Mouse (Mus musculus): ENCODE results near the gene Igf1. TPM values are rescaled to one million over a fixed set of nuclear protein-coding genes. Genes with fewer than 3 reads are reported as not detected.

The Igf1 gene
- polyA plus RNA-seq, 1 experiment = 13.5 TPM

DNA sequence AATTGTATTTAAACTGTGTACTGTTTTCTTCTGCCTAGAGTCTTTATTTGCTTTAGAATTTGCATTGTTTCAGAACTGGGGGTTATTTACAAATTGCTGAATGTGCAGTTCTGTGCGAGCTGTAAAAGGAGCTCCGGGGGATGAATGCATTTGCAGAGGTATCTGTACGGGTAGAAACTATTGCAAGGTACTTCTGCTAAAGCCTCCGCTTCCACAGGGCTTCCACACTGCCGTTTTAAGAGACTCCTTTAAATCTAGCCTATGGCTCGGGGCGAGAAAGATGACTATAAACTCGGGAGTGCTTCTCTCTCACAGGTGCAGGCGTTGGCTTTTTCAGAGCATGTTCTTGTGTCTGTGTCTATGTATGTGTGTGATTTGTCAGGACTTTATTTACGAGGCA lies 1.4 kb downstream of the Igf1 start:
- H3K4me1 ChIP-seq = peaks cover 30% of the 10 kb centered on the region
- H3K9me3 ChIP-seq = no peaks in the 10 kb centered on the region
- H3K4me3 ChIP-seq (replicated peaks) = peak overlapping the region; percentile 72
- peaks cover 71% of the 10 kb centered on the region for H3K27me3 ChIP-seq (replicated peaks)
- H3K36me3 ChIP-seq (replicated peaks; ENCODE audit: low read length) = no peaks in the 10 kb centered on the region
- TF ChIP-seq FLI1 (IDR thresholded peaks at IDR 0.05; ENCODE audit: low read length) (no peak), GATA1 (IDR thresholded peaks at IDR 0.05; ENCODE audit: borderline replicate concordance, low read length) (no peak)

DNA sequence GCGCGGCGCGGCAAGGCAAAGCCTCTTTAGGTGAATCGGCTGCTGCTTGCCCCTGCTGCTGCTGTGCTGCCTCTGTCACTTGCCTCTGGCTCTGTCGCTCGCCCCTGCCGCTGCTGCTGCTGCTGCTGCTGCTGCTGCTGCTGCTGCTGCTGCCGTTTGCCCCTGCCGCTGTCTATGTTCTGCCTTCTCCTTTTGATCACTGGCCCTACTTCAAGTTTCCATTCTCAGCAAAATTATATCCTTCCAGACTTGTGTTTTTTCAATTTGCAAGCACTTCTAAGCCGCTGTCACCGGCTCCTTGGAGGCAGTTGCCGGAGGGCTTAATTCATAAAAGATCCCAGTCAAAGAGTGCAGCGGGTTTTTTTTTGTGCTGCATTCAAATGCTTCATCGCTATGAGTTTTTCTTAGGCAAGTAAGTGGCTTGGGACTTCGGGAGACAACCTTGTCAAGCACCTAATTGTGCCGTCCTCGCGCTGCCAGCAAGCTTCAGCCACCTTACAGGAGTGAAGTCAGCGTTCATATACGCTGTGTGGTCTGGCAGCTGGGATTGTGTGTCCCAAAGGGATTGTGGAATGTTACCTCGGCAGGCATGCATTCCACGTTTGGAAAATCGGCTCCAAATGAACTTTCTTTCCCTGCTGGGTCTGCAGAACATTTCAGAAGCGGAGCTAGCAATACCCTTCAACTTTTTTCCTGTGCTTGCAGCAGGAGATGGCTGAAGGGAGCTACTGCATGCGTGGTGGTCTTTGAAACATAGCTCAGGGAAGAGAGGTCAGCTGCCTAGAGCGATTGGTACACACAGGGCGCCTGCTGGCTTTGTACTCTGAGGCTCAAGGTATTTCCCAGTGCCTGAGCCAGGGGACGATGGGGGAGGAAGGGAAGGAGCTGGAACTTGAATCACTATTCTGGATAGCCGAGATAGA lies 2.4 kb downstream of the Igf1 start:
- peaks cover 66% of the 10 kb centered on the region for H3K27me3 ChIP-seq (replicated peaks)
- no peaks in the 10 kb centered on the region for H3K36me3 ChIP-seq (replicated peaks; ENCODE audit: low read length)
- H3K9me3 ChIP-seq = no peaks in the 10 kb centered on the region
- H3K4me1 ChIP-seq = peaks cover 27% of the 10 kb centered on the region
- peak overlapping the region; percentile 89 for H3K4me3 ChIP-seq (replicated peaks)
- TF ChIP-seq FLI1 (IDR thresholded peaks at IDR 0.05; ENCODE audit: low read length) (no peak), GATA1 (IDR thresholded peaks at IDR 0.05; ENCODE audit: borderline replicate concordance, low read length) (no peak)

DNA sequence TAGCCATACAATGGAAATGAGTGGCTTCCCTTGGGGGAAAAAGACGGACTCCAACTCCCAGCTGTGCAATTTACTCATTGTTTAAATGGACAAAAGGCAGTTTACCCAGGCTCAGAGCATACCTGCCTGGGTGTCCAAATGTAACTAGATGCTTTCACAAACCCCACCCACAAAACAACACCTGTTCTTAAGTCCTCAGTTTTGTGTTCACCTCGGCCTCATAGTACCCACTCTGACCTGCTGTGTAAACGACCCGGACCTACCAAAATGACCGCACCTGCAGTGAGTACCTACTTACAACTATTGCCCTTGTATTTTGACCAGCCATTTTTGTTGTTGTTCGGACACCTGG lies 3.0 kb downstream of the Igf1 start:
- H3K36me3 ChIP-seq (replicated peaks; ENCODE audit: low read length) = no peaks in the 10 kb centered on the region
- TF ChIP-seq GATA1 (IDR thresholded peaks at IDR 0.05; ENCODE audit: borderline replicate concordance, low read length) (no peak), FLI1 (IDR thresholded peaks at IDR 0.05; ENCODE audit: low read length) (no peak)
- peaks cover 61% of the 10 kb centered on the region for H3K27me3 ChIP-seq (replicated peaks)
- peaks cover 27% of the 10 kb centered on the region for H3K4me1 ChIP-seq
- H3K9me3 ChIP-seq = no peaks in the 10 kb centered on the region
- peak overlapping the region; percentile 89 for H3K4me3 ChIP-seq (replicated peaks)

DNA sequence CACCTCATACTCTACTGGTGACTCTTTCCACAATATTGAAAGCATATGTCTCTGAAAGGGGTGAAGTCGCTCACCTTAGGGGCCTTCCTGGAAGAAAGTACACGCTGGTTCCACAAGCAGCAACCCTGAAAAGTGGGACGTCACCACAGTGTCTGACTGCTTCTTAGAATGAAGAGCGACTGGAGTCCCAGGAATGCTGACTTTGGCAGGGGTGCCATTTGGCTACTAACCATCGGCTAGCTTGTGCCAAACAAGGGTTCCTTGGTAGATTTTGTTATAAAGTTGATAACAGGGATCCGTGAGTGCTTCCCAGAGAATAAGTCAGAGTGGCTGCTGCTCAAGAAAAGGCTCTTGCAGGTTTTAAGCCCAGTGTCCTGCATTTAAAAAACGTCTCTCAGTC lies 4.8 kb downstream of the Igf1 start:
- no peak overlapping the region for H3K4me3 ChIP-seq (replicated peaks)
- TF ChIP-seq FLI1 (IDR thresholded peaks at IDR 0.05; ENCODE audit: low read length) (no peak), GATA1 (IDR thresholded peaks at IDR 0.05; ENCODE audit: borderline replicate concordance, low read length) (no peak)
- no peaks in the 10 kb centered on the region for H3K36me3 ChIP-seq (replicated peaks; ENCODE audit: low read length)

DNA sequence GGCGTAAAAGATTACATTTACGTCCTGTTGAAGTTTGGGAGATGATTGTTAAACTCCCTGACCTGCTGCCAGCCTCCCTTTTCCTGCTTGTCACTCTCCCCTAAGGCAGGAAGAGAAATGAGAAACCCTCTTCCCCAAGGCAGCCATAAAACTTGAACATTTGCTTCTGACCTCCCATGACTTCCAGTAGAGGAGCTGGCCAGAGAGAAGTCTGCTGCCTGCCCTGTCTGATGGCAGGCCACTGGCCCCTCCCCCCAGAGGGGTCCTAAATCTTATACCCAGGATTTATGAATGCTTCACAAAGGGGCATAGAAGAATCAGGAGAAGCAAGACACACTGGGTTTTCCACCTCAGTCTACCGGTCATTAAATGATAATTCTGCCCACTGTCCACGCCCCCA lies 5.3 kb downstream of the Igf1 start:
- H3K36me3 ChIP-seq (replicated peaks; ENCODE audit: low read length) = no peaks in the 10 kb centered on the region
- H3K27me3 ChIP-seq (replicated peaks) = peaks cover 39% of the 10 kb centered on the region
- no peak for TF ChIP-seq FLI1 (IDR thresholded peaks at IDR 0.05; ENCODE audit: low read length)
- TF ChIP-seq GATA1 (IDR thresholded peaks at IDR 0.05; ENCODE audit: borderline replicate concordance, low read length) = no peak
- no peaks in the 10 kb centered on the region for H3K9me3 ChIP-seq
- H3K4me3 ChIP-seq (replicated peaks) = no peak overlapping the region
- H3K4me1 ChIP-seq = peaks cover 19% of the 10 kb centered on the region

More for the DNA sequence above, 4.8 kb downstream of the Igf1 start:
- peaks cover 24% of the 10 kb centered on the region for H3K4me1 ChIP-seq
- H3K9me3 ChIP-seq = no peaks in the 10 kb centered on the region
- H3K27me3 ChIP-seq (replicated peaks) = peaks cover 43% of the 10 kb centered on the region

DNA sequence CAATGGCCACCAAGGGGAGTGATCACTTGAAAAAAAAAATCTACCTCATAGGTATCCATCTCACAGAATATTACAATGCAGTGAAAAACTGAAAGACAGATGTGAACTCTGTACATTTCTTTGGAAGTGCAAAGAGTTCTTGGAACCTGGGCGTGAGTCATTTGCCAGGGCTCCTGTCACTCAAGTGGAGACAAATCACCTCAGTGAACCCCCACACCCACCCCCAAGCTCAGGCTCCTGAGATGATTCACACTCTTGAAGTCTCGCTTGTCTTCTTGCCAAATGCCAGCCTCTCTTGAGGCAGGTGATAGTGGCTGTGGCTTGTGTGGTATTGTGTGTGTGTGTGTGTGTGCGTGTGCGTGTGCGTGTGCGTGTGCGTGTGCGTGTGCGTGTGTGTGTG lies 7.6 kb downstream of the Igf1 start:
- Histone ChIP-seq H3K27me3 (replicated peaks) (peaks cover 23% of the 10 kb centered on the region), H3K4me3 (replicated peaks) (no peak overlapping the region), H3K4me1 (peaks cover 3% of the 10 kb centered on the region), H3K9me3 (no peaks in the 10 kb centered on the region), H3K36me3 (replicated peaks; ENCODE audit: low read length) (no peaks in the 10 kb centered on the region)
- TF ChIP-seq FLI1 (IDR thresholded peaks at IDR 0.05; ENCODE audit: low read length) (no peak), GATA1 (IDR thresholded peaks at IDR 0.05; ENCODE audit: borderline replicate concordance, low read length) (no peak)

DNA sequence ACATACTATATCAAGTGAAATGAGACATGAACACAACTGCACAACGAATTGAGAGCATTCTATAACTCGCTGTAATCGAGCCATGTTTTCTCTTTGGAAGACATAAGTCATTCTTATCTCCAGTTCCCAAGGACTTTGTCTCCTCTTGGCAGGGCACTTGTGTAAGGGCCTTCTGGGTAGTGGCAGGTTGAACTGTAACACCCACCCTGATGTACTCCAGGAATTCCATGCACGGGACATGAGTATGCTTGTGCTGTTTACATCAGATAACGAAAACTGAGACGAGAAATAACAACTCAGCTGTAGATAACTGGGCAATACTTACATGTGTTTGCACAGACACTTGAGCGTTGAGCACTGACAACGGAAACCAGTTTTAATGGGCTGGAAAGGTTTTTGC lies 8.4 kb downstream of the Igf1 start:
- no peak for TF ChIP-seq GATA1 (IDR thresholded peaks at IDR 0.05; ENCODE audit: borderline replicate concordance, low read length)
- H3K36me3 ChIP-seq (replicated peaks; ENCODE audit: low read length) = no peaks in the 10 kb centered on the region
- H3K4me3 ChIP-seq (replicated peaks) = no peak overlapping the region
- no peaks in the 10 kb centered on the region for H3K4me1 ChIP-seq
- H3K9me3 ChIP-seq = no peaks in the 10 kb centered on the region
- peaks cover 15% of the 10 kb centered on the region for H3K27me3 ChIP-seq (replicated peaks)

DNA sequence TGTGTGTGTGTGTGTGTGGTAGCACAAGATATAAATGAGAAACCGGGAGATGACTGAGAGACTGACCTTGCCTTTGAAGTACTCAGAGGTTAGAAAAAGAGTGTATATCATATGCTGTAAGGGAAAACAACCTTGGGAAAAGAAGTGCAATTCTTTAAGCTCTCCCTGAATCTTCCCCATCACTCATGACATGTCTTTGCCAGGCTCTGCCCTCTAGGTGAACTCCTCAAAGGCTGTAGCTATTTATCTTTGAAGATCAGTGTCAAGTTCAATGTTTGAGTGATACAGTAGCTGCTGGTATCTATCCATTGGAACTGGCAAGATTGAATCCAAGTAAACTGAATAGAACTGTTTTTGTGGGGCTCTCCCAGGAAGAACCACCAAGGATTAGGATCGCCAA lies 9.2 kb downstream of the Igf1 start:
- Histone ChIP-seq H3K4me1 (no peaks in the 10 kb centered on the region), H3K4me3 (replicated peaks) (no peak overlapping the region), H3K36me3 (replicated peaks; ENCODE audit: low read length) (no peaks in the 10 kb centered on the region), H3K27me3 (replicated peaks) (peaks cover 8% of the 10 kb centered on the region), H3K9me3 (no peaks in the 10 kb centered on the region)
- TF ChIP-seq FLI1 (IDR thresholded peaks at IDR 0.05; ENCODE audit: low read length) (no peak), GATA1 (IDR thresholded peaks at IDR 0.05; ENCODE audit: borderline replicate concordance, low read length) (no peak)

DNA sequence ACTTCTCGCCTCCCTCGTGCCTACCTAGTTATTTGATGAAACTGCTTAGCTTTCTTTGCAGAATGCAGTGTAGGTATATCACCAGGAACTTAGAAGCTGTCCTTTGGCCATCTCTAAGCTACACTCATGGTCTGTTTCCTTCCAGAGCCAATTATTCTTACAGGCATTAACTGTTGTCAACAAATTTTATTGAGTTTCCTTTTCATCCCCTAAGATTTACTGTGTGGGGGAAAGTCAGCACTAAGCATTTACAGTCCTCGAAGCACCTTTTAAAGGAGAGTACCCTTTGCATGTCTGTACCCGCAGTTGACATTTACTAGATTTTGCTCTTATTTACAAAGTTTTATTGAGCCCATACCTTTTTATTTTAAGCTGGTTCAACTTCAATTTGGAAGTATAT lies 9.6 kb downstream of the Igf1 start:
- TF ChIP-seq FLI1 (IDR thresholded peaks at IDR 0.05; ENCODE audit: low read length) (no peak), GATA1 (IDR thresholded peaks at IDR 0.05; ENCODE audit: borderline replicate concordance, low read length) (no peak)
- Histone ChIP-seq H3K36me3 (replicated peaks; ENCODE audit: low read length) (no peaks in the 10 kb centered on the region), H3K4me1 (no peaks in the 10 kb centered on the region), H3K4me3 (replicated peaks) (no peak overlapping the region), H3K9me3 (no peaks in the 10 kb centered on the region), H3K27me3 (replicated peaks) (peaks cover 6% of the 10 kb centered on the region)

DNA sequence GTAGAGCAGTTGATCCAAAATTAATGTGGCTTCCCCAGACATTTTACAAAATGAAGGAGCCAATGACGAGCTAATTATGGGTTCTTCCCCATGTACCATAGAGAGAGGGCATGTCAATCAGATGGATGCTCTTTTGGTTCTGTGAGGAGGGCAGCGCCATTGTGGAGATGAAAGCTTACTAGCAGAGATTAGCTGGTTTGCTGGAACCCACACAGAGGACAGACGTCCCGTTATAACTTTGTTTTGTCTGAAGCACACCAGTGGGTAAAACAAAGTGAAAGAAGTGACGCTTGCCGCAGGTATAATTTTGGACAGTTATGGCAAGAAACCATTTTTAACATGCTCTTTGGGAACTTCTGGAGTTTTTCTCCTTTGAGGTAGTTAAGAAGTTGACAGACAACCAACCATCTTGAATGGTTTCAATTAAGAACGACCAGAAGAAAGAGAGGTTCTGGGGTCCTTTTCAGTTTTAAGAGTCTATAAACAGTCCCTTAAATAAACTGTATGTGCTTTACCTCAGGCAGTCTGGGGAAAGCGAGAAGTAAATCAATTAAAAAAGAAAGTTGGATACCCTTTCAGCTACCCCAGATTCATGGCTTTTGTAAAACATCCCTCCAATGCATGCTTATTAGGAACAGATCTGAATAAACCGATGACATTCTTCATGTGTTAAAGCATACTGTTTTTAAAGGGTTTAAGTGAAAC lies 10.4 kb downstream of the Igf1 start:
- TF ChIP-seq FLI1 (IDR thresholded peaks at IDR 0.05; ENCODE audit: low read length) (no peak), GATA1 (IDR thresholded peaks at IDR 0.05; ENCODE audit: borderline replicate concordance, low read length) (no peak)
- Histone ChIP-seq H3K36me3 (replicated peaks; ENCODE audit: low read length) (no peaks in the 10 kb centered on the region), H3K9me3 (no peaks in the 10 kb centered on the region), H3K4me1 (no peaks in the 10 kb centered on the region), H3K4me3 (replicated peaks) (no peak overlapping the region), H3K27me3 (replicated peaks) (no peaks in the 10 kb centered on the region)

All from megakaryocyte, embryonic 14.5 days (primary cell).